Mouse (Mus musculus) ES-E14 (cell line): ENCODE measurements at regions not wholly inside any gene's neighbourhood (a gene's known extent, or its start where the extent isn't known, plus 50 kb on each side); places are given as distances from the start of the nearest gene placed in this dataset.

ENCODE experiments used
- DNase-seq: peaks from one replicate; pipeline ENCODE4 v3.0.0-alpha.2; 2013; ENCODE audit warnings: low read depth, low spot score
- H3K27ac ChIP-seq: 2 replicates; pipeline ENCODE4 v1.5.1; 2012; ENCODE audit warnings: low read depth, mild to moderate bottlenecking, low read length, moderate library complexity, mixed read lengths; ENCODE audit not compliant: poor library complexity, insufficient read depth, severe bottlenecking
- H3K36me3 ChIP-seq: 2 replicates; pipeline ENCODE4 v1.6.1; 2012; ENCODE audit warnings: mild to moderate bottlenecking, low read length, moderate library complexity, mixed read lengths; ENCODE audit not compliant: control insufficient read depth, poor library complexity, insufficient read depth, severe bottlenecking
- H3K4me1 ChIP-seq, 2 experiments: fragments of 150-350 bp in 1 of 2; sonication (generic) in 1 of 2; 2 replicates each; pipeline ENCODE4 v1.6.1; 2012; ENCODE audit warnings: low read length in 2 of 2, mild to moderate bottlenecking in 1 of 2, mixed read lengths in 1 of 2; ENCODE audit not compliant: control insufficient read depth in 2 of 2, insufficient read depth in 2 of 2, poor library complexity in 1 of 2
- H3K4me3 ChIP-seq, 2 experiments: fragments of 150-350 bp in 1 of 2; sonication (generic) in 1 of 2; 2 replicates each; pipeline ENCODE4 v1.5.1; 2012; ENCODE audit warnings: low read length in 2 of 2, low read depth in 1 of 2, mild to moderate bottlenecking in 1 of 2, mixed read lengths in 1 of 2; ENCODE audit not compliant: insufficient read depth in 1 of 2, poor library complexity in 1 of 2, severe bottlenecking in 1 of 2
- H3K9ac ChIP-seq: 2 replicates; pipeline ENCODE4 v1.6.1; 2012; ENCODE audit warnings: low read depth, mild to moderate bottlenecking, low read length, mixed read lengths; ENCODE audit not compliant: poor library complexity, insufficient read depth, severe bottlenecking
- H3K9me3 ChIP-seq: fragments of 150-350 bp; sonication (generic); 2 replicates; pipeline ENCODE4 v1.6.1; 2012; ENCODE audit warnings: low read depth, mild to moderate bottlenecking, low read length; ENCODE audit not compliant: control insufficient read depth, insufficient read depth
- CHD2 ChIP-seq: IDR thresholded peaks from 2 replicates; pipeline ENCODE4 v1.6.1; 2014; ENCODE audit warnings: mild to moderate bottlenecking, low read depth, low read length, inconsistent platforms
- HCFC1 ChIP-seq: IDR thresholded peaks from 2 replicates; pipeline ENCODE4 v1.6.1; 2012; ENCODE audit warnings: low read length, inconsistent platforms, borderline replicate concordance; ENCODE audit not compliant: insufficient read depth
- MAFK ChIP-seq: IDR thresholded peaks from 2 replicates; pipeline ENCODE4 v1.6.1; 2014; ENCODE audit warnings: mild to moderate bottlenecking, low read depth, low read length, inconsistent platforms; ENCODE audit not compliant: insufficient read depth
- ZC3H11A ChIP-seq: IDR thresholded peaks from 2 replicates; pipeline ENCODE4 v1.6.1; 2012; ENCODE audit warnings: low read depth, mild to moderate bottlenecking, inconsistent platforms, low read length, borderline replicate concordance
- ZNF384 ChIP-seq: IDR thresholded peaks from 2 replicates; pipeline ENCODE4 v1.6.1; 2012; ENCODE audit warnings: low read depth, low read length, inconsistent platforms
- in situ Hi-C, 2 experiments: fragments of 600-800 bp; cut with MboI; formaldehyde crosslinking; loops; one replicate each; pipeline ENCODE4 v1.15.1; 2025; ENCODE audit warnings: low sequenced_read_pairs in 2 of 2, inconsistent platforms in 1 of 2; ENCODE audit not compliant: unreplicated experiment in 2 of 2

GRCm38 (mm10) chr3:149169442-149169841, 179.1 kb upstream of the Adgrl2 start:
- H3K36me3 ChIP-seq: no peaks in the 10 kb centered on the region
- no peak overlapping the region for H3K9ac ChIP-seq
- H3K4me3 ChIP-seq: no peak overlapping the region
- H3K4me1 ChIP-seq: no peaks in the 10 kb centered on the region
- no peak for TF ChIP-seq ZNF384
- no peak for TF ChIP-seq MAFK
- no peak for TF ChIP-seq HCFC1
- no peak for TF ChIP-seq CHD2
- no peak for TF ChIP-seq ZC3H11A
- no peak for DNase-seq
- in situ Hi-C loops: no loop called here
- no peak overlapping the region for H3K27ac ChIP-seq
- no peaks in the 10 kb centered on the region for H3K9me3 ChIP-seq

DNA sequence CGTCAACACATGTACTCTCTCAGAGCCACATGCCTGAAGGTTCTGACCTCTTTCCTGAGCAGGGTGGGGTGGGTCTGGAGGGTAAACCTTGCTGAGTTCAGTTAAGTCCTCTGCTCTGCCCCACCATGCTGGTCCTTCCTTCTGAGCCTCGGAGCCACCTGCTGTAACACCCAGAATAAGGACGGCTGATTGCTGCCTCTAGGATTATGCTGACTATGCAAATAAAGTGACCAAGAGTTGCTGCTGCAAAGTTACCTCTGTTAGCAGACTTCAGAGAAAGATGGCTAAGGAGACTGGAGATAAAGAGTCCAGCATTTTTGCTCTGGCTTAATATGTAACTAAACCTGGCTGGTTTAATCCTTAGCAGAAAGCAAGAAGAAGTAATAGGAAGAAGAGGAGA, 177.6 kb upstream of the Adgrl2 start:
- no peak for DNase-seq
- no peaks in the 10 kb centered on the region for H3K4me1 ChIP-seq
- TF ChIP-seq ZNF384 (no peak), CHD2 (no peak)
- H3K36me3 ChIP-seq: no peaks in the 10 kb centered on the region
- no peak overlapping the region for H3K9ac ChIP-seq
- H3K4me3 ChIP-seq: no peak overlapping the region
- in situ Hi-C loops: no loop called here
- H3K9me3 ChIP-seq: no peaks in the 10 kb centered on the region
- H3K27ac ChIP-seq: no peak overlapping the region

GRCm38 (mm10) chr3:149164804-149165203, 174.4 kb upstream of the Adgrl2 start:
- H3K9ac ChIP-seq: no peak overlapping the region
- no peak overlapping the region for H3K27ac ChIP-seq
- in situ Hi-C loops: no loop called here
- no peak overlapping the region for H3K4me3 ChIP-seq
- H3K4me1 ChIP-seq: no peaks in the 10 kb centered on the region
- no peak for TF ChIP-seq ZC3H11A
- no peak for TF ChIP-seq CHD2
- TF ChIP-seq HCFC1: no peak
- no peak for TF ChIP-seq MAFK
- no peak for TF ChIP-seq ZNF384
- no peaks in the 10 kb centered on the region for H3K9me3 ChIP-seq
- no peak for DNase-seq
- H3K36me3 ChIP-seq: no peaks in the 10 kb centered on the region

DNA sequence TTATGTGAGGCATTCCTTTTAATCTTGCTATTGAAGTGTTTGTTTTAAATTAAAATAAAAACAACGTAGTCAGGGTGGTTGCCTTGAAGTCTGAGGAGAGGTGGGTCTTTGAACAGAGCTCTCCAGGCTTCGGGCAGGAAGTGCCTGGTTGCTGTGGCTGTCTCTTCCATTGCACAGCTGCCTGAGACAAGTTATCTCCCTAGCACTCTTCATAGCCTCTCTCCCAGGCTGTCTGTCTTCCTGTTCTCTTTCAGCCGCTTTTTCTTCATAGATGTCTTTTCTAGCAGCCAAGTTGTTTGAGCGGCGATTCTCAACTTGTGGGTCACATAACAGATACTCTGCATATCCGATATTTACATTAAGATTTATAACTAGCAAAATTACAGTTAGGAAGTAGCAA, 173.2 kb upstream of the Adgrl2 start:
- Histone ChIP-seq H3K4me3 (no peak overlapping the region), H3K4me1 (no peaks in the 10 kb centered on the region), H3K36me3 (no peaks in the 10 kb centered on the region), H3K27ac (no peak overlapping the region), H3K9ac (no peak overlapping the region), H3K9me3 (no peaks in the 10 kb centered on the region)
- in situ Hi-C loops: no loop called here
- no peak for DNase-seq
- TF ChIP-seq MAFK (no peak), ZNF384 (no peak)

DNA sequence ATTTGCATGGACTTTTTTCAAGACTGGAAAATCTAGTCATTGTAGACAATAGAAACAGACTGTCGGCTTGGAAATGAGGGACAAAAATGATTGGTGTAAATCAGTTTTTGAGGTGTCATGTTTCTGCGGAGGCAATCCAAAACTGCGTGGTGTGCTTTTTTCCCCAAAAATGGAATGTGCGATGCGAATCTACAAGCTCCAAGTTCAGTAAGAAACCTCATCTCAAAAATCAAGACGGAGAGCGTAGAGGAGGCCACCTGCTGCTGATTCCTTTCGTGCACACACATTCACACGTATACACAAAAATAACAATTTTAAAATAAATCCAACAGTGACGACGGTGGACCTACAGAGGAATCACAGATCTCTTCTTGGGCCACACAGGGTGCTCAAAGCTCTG, 170.5 kb upstream of the Adgrl2 start:
- in situ Hi-C loops: no loop called here
- H3K27ac ChIP-seq: no peak overlapping the region
- no peak for DNase-seq
- no peaks in the 10 kb centered on the region for H3K36me3 ChIP-seq
- no peak overlapping the region for H3K4me3 ChIP-seq
- no peak overlapping the region for H3K9ac ChIP-seq
- no peak for TF ChIP-seq ZC3H11A
- TF ChIP-seq CHD2: no peak
- no peak for TF ChIP-seq HCFC1
- TF ChIP-seq ZNF384: no peak
- TF ChIP-seq MAFK: no peak
- peaks cover 0 to 2% of the 10 kb centered on the region in 2 experiments; a peak in 1 of 4 replicates for H3K4me1 ChIP-seq
- no peaks in the 10 kb centered on the region for H3K9me3 ChIP-seq
